Mouse (Mus musculus): Measurements from ENCODE around the gene 4930555G01Rik. TPM values are rescaled to one million over a fixed set of nuclear protein-coding genes. Genes with fewer than 3 reads are reported as not detected.
"Not testable (repeated sequence)": the region's sequence is repeated elsewhere in the genome, so short reads cannot be mapped to it uniquely, and the experiment has no call there.

Gene 4930555G01Rik
- under 1 TPM; 0.14 to 0.29 TPM for total RNA-seq (2021)
- long read RNA-seq, experiment 1, result 0 reads
- long read RNA-seq, experiment 2, result 0 reads

- not testable (repeated sequence) for DNase-seq
These were observed at the start of gene 4930555G01Rik for GRCm38 (mm10) chr14:5050329-5050728. Gene 4930555G01Rik (plus strand): TSS chr14:5050629.

GRCm38 (mm10) chr14:5015591-5015990 lies 34.8 kb upstream of the 4930555G01Rik start, which contains the start of gene Gm3298:
Gene Gm3298 (plus strand): TSS chr14:5015891.
- DNase-seq, result not testable (repeated sequence)

GRCm38 (mm10) chr14:5070611-5071490 lies 20.4 kb downstream of the 4930555G01Rik start, which contains the start of gene Gm8281:
Gene Gm8281 (plus strand): TSS chr14:5071040.
- DNase-seq, result not testable (repeated sequence)

Other genes with a start within 250 kb of the 4930555G01Rik start
- gene Gm3269, start 212.5 kb upstream of the 4930555G01Rik start, total RNA-seq (2021), result under 1 TPM in 1 of 2 experiments, not detected in 1; 0.38 TPM
- 1 to 10 TPM; 6.0 to 7.8 TPM for gene Gm3264, start 195.1 kb upstream of the 4930555G01Rik start, total RNA-seq (2021)
- not detected for gene Gm3278, start 158.2 kb upstream of the 4930555G01Rik start, total RNA-seq (2021)
- not detected for gene Gm8297, start 66.7 kb upstream of the 4930555G01Rik start, total RNA-seq (2021)
- gene Gm3298, start 34.7 kb upstream of the 4930555G01Rik start, total RNA-seq (2021), result not detected
- under 1 TPM; 0.47 to 0.54 TPM for gene Gm8281, start 20.4 kb downstream of the 4930555G01Rik start, total RNA-seq (2021)
- not detected for gene Gm8279, start 80.9 kb downstream of the 4930555G01Rik start, total RNA-seq (2021)
- not detected for gene Gm3317, start 113.9 kb downstream of the 4930555G01Rik start, total RNA-seq (2021)
- gene Gm8271, start 135.2 kb downstream of the 4930555G01Rik start, total RNA-seq (2021), result not detected
- not detected for gene Gm3526, start 210.0 kb downstream of the 4930555G01Rik start, total RNA-seq (2021)

Data from gastrocnemius, postnatal 10 days (tissue).